Mouse (Mus musculus) adrenal gland, postnatal 14 days (tissue): ENCODE data around the gene Hipk3. TPM values are rescaled to one million over a fixed set of nuclear protein-coding genes. Genes with fewer than 3 reads are reported as not detected.

ENCODE experiments used
- DNase-seq: peaks from one replicate; pipeline ENCODE4 v3.0.0; 2021; ENCODE audit warnings: mixed read lengths
- total RNA-seq: library from RNA; stranded (reverse); gene quantifications from 2 replicates; pipeline ENCODE4 v1.2.3, GENCODE M21; 2021

Gene Hipk3
- total RNA-seq, 1 experiment from 2014 or later, result 176 TPM

GRCm38 (mm10) chr2:104412496-104412895 is 81.8 kb downstream of the Hipk3 start:
- DNase-seq, result no peak

GRCm38 (mm10) chr2:104411806-104412205 is 82.4 kb downstream of the Hipk3 start:
- no peak for DNase-seq

- no peak for DNase-seq
Measured at GRCm38 (mm10) chr2:104410963-104411545, 83.2 kb downstream of the Hipk3 start, which contains the start of gene D430041D05Rik. Gene D430041D05Rik, minus strand, starts transcription at chr2:104411013.

- DNase-seq, result peak; percentile 56
Measured at GRCm38 (mm10) chr2:104409851-104410821, 84.1 kb downstream of the Hipk3 start.

- DNase-seq, result no peak
Measured at GRCm38 (mm10) chr2:104408351-104408750, 85.9 kb downstream of the Hipk3 start.

GRCm38 (mm10) chr2:104407913-104408312 is 86.3 kb downstream of the Hipk3 start:
- no peak for DNase-seq

GRCm38 (mm10) chr2:104404036-104404435 is 90.2 kb downstream of the Hipk3 start:
- peak; percentile 23 for DNase-seq

GRCm38 (mm10) chr2:104398651-104399290 is 95.5 kb downstream of the Hipk3 start:
- DNase-seq, result peak; percentile 43

GRCm38 (mm10) chr2:104395961-104396360 is 98.3 kb downstream of the Hipk3 start:
- DNase-seq, result peak; percentile 42

- DNase-seq, result no peak
Measured at GRCm38 (mm10) chr2:104394769-104395168, 99.5 kb downstream of the Hipk3 start.

- DNase-seq, result no peak
Measured at GRCm38 (mm10) chr2:104392700-104393312, 101.4 kb downstream of the Hipk3 start.

GRCm38 (mm10) chr2:104389231-104389630 is 105.0 kb downstream of the Hipk3 start:
- DNase-seq, result no peak

GRCm38 (mm10) chr2:104385941-104386340 is 108.3 kb downstream of the Hipk3 start:
- no peak for DNase-seq

- DNase-seq, result no peak
Measured at GRCm38 (mm10) chr2:104383589-104383988, 110.7 kb downstream of the Hipk3 start.

GRCm38 (mm10) chr2:104382813-104383212 is 111.4 kb downstream of the Hipk3 start:
- DNase-seq, result no peak

- no peak for DNase-seq
Measured at GRCm38 (mm10) chr2:104379304-104379703, 114.9 kb downstream of the Hipk3 start.

- no peak for DNase-seq
Measured at GRCm38 (mm10) chr2:104378791-104379190, 115.5 kb downstream of the Hipk3 start.

GRCm38 (mm10) chr2:104377990-104378389 is 116.3 kb downstream of the Hipk3 start:
- no peak for DNase-seq
